In genomic region chr9:33233699-33234131, GRCm38 (mm10) we compare ENCODE assay signal across 13 mouse cellular contexts.
A peak's percentile ranks its signal among the peaks of the same experiment; 100 is the strongest.
DNase-seq lines count a peak whose midpoint lies in the region; ATAC-seq lines count a peak whose summit lies in the region.
"Had no signal": no experiment of that assay in that cellular context is flagged by ENCODE, and none has a peak within 500 bp of the region (broad histone marks: within the 10 kb centered on the region; RNA-seq: fewer than 3 reads in every experiment).

No protein-coding gene starts in this region.

- H3K4me3 ChIP-seq in hindbrain, embryonic 16.5 days (ENCODE audit: low read length) = no peak overlapping the region

- intact Hi-C loops in left cerebral cortex, postnatal 36 days (cut with DNase I) = no loop called here

- no peaks in the 10 kb centered on the region for H3K9me3 ChIP-seq in hindbrain, embryonic 16.5 days (ENCODE audit: control insufficient read depth, low read length)

- no peak for ATAC-seq in cerebellum, adult (ENCODE audit: insufficient number of reproducible peaks, low FRiP score, low TSS enrichment)
- 0 out of 2 replicates have a peak, but pooled peaks have one; percentile 52 for ATAC-seq in hindbrain, embryonic 16.5 days

- H3K9ac ChIP-seq in hindbrain, embryonic 16.5 days (ENCODE audit: low read depth, low read length) = no peak overlapping the region

- 8% methylated on average over 9 of the region's 9 CpGs for WGBS in hindbrain, embryonic 16.5 days

- no peaks in the 10 kb centered on the region; the same call in 1 of the 2 replicates for H3K27me3 ChIP-seq in hindbrain, embryonic 16.5 days (replicated peaks; ENCODE audit: control insufficient read depth, insufficient read depth, low read length)

- DNase-seq in cerebellum, adult 11-12 months = peak; percentile 28
- DNase-seq in Muller cell, postnatal 12 days (ENCODE audit: inconsistent ontology term) = peak; percentile 66
- DNase-seq in cerebellum, postnatal 36 days = peak; percentile 37 to 41
- DNase-seq in T-cell, adult 2 months (ENCODE audit: low spot score) = no peak
- DNase-seq in left cerebral cortex, postnatal 36 days (ENCODE audit: low spot score in 2 of 2) = no peak
- DNase-seq in right cerebral cortex, adult 18-20 months = no peak
- DNase-seq: adrenal gland, adult 2 months; heart, postnatal 14 days; kidney, adult 2 months; lung, adult 18-20 months had no signal

- H3K27ac ChIP-seq in hindbrain, embryonic 16.5 days (ENCODE audit: low read depth, low read length) = no peak overlapping the region

- peak overlapping the region; percentile 5; the same call in 1 of the 2 replicates for H3K4me2 ChIP-seq in hindbrain, embryonic 16.5 days (ENCODE audit: low read length)

- no peaks in the 10 kb centered on the region for H3K4me1 ChIP-seq in hindbrain, embryonic 16.5 days (ENCODE audit: control insufficient read depth, insufficient read depth, low read depth, low read length)

- no peaks in the 10 kb centered on the region for H3K36me3 ChIP-seq in hindbrain, embryonic 16.5 days (ENCODE audit: control insufficient read depth, insufficient read depth, low read length)
- H3K36me3 ChIP-seq: G1E had no signal

Comparison
In these comparisons a context has a peak if more than half of its experiments do, and no peak if none do; other contexts are left out.
1. DNase-seq: peak in cerebellum, adult 11-12 months (single experiment), Muller cell, postnatal 12 days (single experiment) and cerebellum, postnatal 36 days (2 of 2); none in T-cell, adult 2 months (single experiment), left cerebral cortex, postnatal 36 days (0 of 2) and right cerebral cortex, adult 18-20 months (single experiment).